ENCODE assay signal across 10 mouse cellular contexts in the genomic region with DNA sequence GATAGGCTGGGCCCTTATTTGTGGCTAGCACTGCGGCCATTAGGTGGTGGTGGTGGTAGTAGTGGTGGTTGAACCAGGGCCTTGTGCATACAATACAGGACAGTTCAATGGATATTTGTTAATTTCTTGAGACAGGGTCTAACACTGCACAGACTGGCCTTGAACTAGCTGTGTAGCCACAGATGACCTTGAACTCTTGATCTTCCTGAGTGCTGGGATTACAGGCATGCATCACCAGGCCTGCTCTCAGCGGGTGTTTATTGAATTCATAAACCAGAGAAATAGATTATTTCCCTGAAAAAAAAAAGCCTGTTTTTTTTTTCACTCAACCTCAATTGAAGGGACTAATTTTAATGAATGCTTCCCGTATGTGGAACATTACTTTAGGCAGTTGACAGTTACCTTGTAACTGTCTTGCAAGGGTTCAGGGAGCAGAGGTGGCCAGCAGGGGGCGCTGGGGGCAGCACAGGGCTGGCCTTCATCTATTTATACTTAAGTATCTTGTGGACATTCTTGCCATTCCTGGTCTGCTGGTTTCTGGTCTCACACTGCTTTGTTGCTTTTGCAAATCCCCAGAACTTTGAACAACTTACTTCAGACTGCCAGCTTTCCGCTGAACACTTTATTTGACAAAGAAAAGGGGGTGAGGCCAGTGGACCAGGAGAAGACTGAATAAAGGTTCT. TPM values are rescaled to one million over a fixed set of nuclear protein-coding genes. Genes with fewer than 3 reads are reported as not detected.
DNase-seq lines count a peak whose midpoint lies in the region; ATAC-seq lines count a peak whose summit lies in the region.
"Had no signal": no experiment of that assay in that cellular context is flagged by ENCODE, and none has a peak within 500 bp of the region (broad histone marks: within the 10 kb centered on the region; RNA-seq: fewer than 3 reads in every experiment).

No protein-coding gene starts in this region.

- no peaks in the 10 kb centered on the region for H3K4me1 ChIP-seq in intestine, embryonic 14.5 days (replicated peaks; ENCODE audit: control insufficient read depth, insufficient read depth, low read length)
- H3K4me1 ChIP-seq in intestine, embryonic 16.5 days (ENCODE audit: control insufficient read depth, insufficient read depth, low read length): peaks cover 2% of the 10 kb centered on the region; the same call in 1 of the 2 replicates
- H3K4me1 ChIP-seq in embryonic facial prominence, embryonic 10.5 days: 0 out of 2 replicates have a peak, but pooled peaks cover 4% of the 10 kb centered on the region

- ATAC-seq in intestine, embryonic 14.5 days (replicated peaks; ENCODE audit: low FRiP score, low TSS enrichment, low read depth): no peak
- no peak for ATAC-seq in intestine, embryonic 16.5 days

- H3K4me2 ChIP-seq in intestine, embryonic 14.5 days (ENCODE audit: low read length): no peak overlapping the region
- no peak overlapping the region for H3K4me2 ChIP-seq in intestine, embryonic 16.5 days (ENCODE audit: low read depth, low read length)
- H3K4me2 ChIP-seq: neural tube, embryonic 13.5 days had no signal

- 50% methylated on average over 5 of the region's 5 CpGs for WGBS in intestine, embryonic 14.5 days
- WGBS in intestine, embryonic 16.5 days: 42% methylated on average over 5 of the region's 5 CpGs
- 45% methylated on average over 5 of the region's 5 CpGs for WGBS in embryonic facial prominence, embryonic 10.5 days

- H3K9ac ChIP-seq in intestine, embryonic 14.5 days (ENCODE audit: low read length): no peak overlapping the region
- H3K9ac ChIP-seq in intestine, embryonic 16.5 days (ENCODE audit: low read depth, low read length): no peak overlapping the region
- H3K9ac ChIP-seq: neural tube, embryonic 13.5 days had no signal

- no peak overlapping the region for H3K27ac ChIP-seq in intestine, embryonic 14.5 days (ENCODE audit: low read depth)
- no peak overlapping the region for H3K27ac ChIP-seq in intestine, embryonic 16.5 days (ENCODE audit: low read length)
- no peak overlapping the region for H3K27ac ChIP-seq in embryonic facial prominence, embryonic 10.5 days (replicated peaks)
- H3K27ac ChIP-seq: neural tube, embryonic 13.5 days had no signal

- no peaks in the 10 kb centered on the region for H3K9me3 ChIP-seq in intestine, embryonic 14.5 days (ENCODE audit: control insufficient read depth, low read length)
- H3K9me3 ChIP-seq in intestine, embryonic 16.5 days (ENCODE audit: control insufficient read depth, low read length): no peaks in the 10 kb centered on the region
- H3K9me3 ChIP-seq in embryonic facial prominence, embryonic 10.5 days: no peaks in the 10 kb centered on the region
- H3K9me3 ChIP-seq: neural tube, embryonic 13.5 days had no signal

- 0 out of 2 replicates have a peak, but pooled peaks cover 2% of the 10 kb centered on the region for H3K27me3 ChIP-seq in intestine, embryonic 14.5 days (replicated peaks; ENCODE audit: control insufficient read depth, insufficient read depth, low read length)
- no peaks in the 10 kb centered on the region for H3K27me3 ChIP-seq in intestine, embryonic 16.5 days (replicated peaks; ENCODE audit: control insufficient read depth, insufficient read depth, low read length)
- H3K27me3 ChIP-seq in embryonic facial prominence, embryonic 10.5 days (replicated peaks; ENCODE audit: low read depth, poor library complexity, severe bottlenecking): peaks cover 14% of the 10 kb centered on the region

- no peaks in the 10 kb centered on the region for H3K36me3 ChIP-seq in intestine, embryonic 14.5 days (ENCODE audit: control insufficient read depth, insufficient read depth, low read length)
- H3K36me3 ChIP-seq in intestine, embryonic 16.5 days (ENCODE audit: control insufficient read depth, insufficient read depth, low read length): no peaks in the 10 kb centered on the region
- H3K36me3 ChIP-seq in embryonic facial prominence, embryonic 10.5 days (replicated peaks): no peaks in the 10 kb centered on the region
- H3K36me3 ChIP-seq: neural tube, embryonic 13.5 days had no signal

- intact Hi-C loops in left cerebral cortex, postnatal 4 days (cut with DNase I): no loop called here

- no peak overlapping the region for H3K4me3 ChIP-seq in intestine, embryonic 14.5 days (ENCODE audit: low read depth, low read length)
- H3K4me3 ChIP-seq in intestine, embryonic 16.5 days (ENCODE audit: low read length): no peak overlapping the region
- no peak overlapping the region for H3K4me3 ChIP-seq in embryonic facial prominence, embryonic 10.5 days
- H3K4me3 ChIP-seq: erythroblast, embryonic 14.5 days; neural tube, embryonic 13.5 days had no signal

- DNase-seq in intestine, embryonic 14.5 days (ENCODE audit: low spot score): peak; percentile 87
- DNase-seq in adrenal gland, postnatal 14 days: peak; percentile 88
- DNase-seq in embryonic facial prominence, embryonic 10.5 days (ENCODE audit: low spot score): peak; percentile 89
- peak; percentile 89 for DNase-seq in heart, postnatal 4 days
- peak; percentile 85 for DNase-seq in left cerebral cortex, postnatal 4 days
- peak; percentile 71 for DNase-seq in ovary, postnatal 14 days (ENCODE audit: low spot score)
- peak; percentile 59 for DNase-seq in thymus, postnatal 25 days

RNA-seq across cellular contexts. Expression of gene Megf11, which starts 8.6 kb away (rescaled TPM):
- polyA plus RNA-seq in intestine, embryonic 14.5 days (2014; fragmentation: Nextera tagmentation; extraction: Ambion mirVana): 1.1 and 1.4 TPM in 2 replicates
- polyA plus RNA-seq in intestine, embryonic 16.5 days (2015; fragmentation: Nextera tagmentation; extraction: Ambion mirVana): 0.71 and 0.76 TPM in 2 replicates
- 1.0 and 2.0 TPM in 2 replicates for total RNA-seq in adrenal gland, postnatal 14 days (2021)
- 0.96 and 1.6 TPM in 2 replicates for polyA plus RNA-seq in embryonic facial prominence, embryonic 10.5 days (2016; fragmentation: Nextera tagmentation; extraction: Ambion mirVana)
- total RNA-seq in heart, postnatal 4 days (2021): 1 to 10 TPM; 1.0 to 1.7 TPM
- 1 to 10 TPM; 3.3 to 5.2 TPM for total RNA-seq in left cerebral cortex, postnatal 4 days (2021)
- polyA plus RNA-seq: erythroblast, embryonic 14.5 days had no signal

RNA-seq across cellular contexts. Expression of gene Dis3l, which starts 53.0 kb away (rescaled TPM):
- 21.8 and 24.3 TPM in 2 replicates for polyA plus RNA-seq in intestine, embryonic 14.5 days (2014; fragmentation: Nextera tagmentation; extraction: Ambion mirVana)
- 20.3 and 21.4 TPM in 2 replicates for polyA plus RNA-seq in intestine, embryonic 16.5 days (2015; fragmentation: Nextera tagmentation; extraction: Ambion mirVana)
- 16.8 and 20.1 TPM in 2 replicates for total RNA-seq in adrenal gland, postnatal 14 days (2021)
- polyA plus RNA-seq in embryonic facial prominence, embryonic 10.5 days (2016; fragmentation: Nextera tagmentation; extraction: Ambion mirVana): 20.0 and 23.1 TPM in 2 replicates
- total RNA-seq in heart, postnatal 4 days (2021): 10 to 100 TPM; 21.6 to 22.1 TPM
- 10 to 100 TPM; 29.0 to 29.5 TPM for total RNA-seq in left cerebral cortex, postnatal 4 days (2021)
